Mouse (Mus musculus) gastrocnemius, postnatal 14 days (tissue): ENCODE measurements at regions not wholly inside any gene's neighbourhood (a gene's known extent, or its start where the extent isn't known, plus 50 kb on each side); places are given as distances from the start of the nearest gene placed in this dataset.
A peak's percentile ranks its signal among the peaks of the same experiment; 100 is the strongest.

Experiments used
- DNase-seq: peaks from one replicate; pipeline ENCODE4 v3.0.0; 2021; ENCODE audit warnings: mixed read lengths
- intact Hi-C: fragments of 180-260 bp; cut with DNase I; formaldehyde crosslinking; loops from one replicate; pipeline ENCODE4 v1.15.1; 2025; ENCODE audit warnings: low total_unique reads

DNA sequence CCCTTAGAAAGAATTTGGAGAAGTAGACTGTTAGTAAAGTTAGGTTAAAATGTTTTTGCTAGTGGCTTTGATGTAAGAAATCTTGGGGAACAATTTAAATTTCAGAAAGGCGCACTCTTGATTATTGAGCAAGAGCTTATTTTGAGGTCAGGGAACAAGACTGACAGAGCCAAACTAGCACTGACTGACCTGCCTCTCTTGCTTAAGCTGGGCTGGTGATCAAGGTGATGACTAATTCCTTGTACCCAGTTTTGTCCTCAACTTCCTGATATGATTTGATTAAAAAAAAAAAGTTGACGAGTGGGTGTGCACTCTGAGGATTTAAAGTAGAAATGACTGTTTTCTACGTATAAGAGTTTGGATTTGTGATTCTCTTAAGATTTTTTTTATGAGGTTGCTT is 124.2 kb upstream of the Usp24 start:
- DNase-seq: no peak
- intact Hi-C loops: no loop called here

DNA sequence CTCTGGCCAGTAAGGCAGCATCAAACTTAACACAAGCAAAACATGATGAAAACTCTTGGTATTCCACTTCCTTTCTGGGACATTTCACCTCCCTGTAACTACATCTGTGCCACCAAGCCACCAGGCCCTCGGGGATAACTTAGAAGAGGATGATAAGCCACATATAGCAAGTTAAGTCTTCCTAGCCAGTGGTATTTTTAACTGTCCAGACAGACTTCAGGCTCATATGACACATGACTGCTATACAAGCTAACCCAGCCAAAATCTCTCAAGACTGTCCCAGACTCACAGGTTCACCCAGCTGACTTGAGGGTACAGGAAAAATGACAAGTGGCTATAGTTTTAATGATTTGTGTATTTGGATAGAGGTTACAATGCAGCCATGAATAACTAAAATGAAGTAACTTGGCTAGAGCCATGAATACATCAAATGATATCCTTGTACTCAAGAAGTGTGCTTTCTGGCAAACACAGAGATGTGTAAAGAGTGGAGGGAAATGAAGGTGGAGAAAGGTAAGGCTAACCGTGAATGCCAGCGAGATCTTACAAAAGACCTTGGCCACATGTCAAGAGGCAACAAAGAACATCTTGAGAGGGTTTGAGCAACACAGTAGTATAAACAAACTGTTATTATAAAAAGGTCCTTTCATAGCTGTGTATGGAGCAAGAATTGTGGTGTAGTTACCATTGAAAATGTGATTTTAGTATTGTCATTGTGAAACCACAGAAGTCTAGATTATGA is 122.6 kb upstream of the Usp24 start:
- intact Hi-C loops: no loop called here
- DNase-seq: no peak

DNA sequence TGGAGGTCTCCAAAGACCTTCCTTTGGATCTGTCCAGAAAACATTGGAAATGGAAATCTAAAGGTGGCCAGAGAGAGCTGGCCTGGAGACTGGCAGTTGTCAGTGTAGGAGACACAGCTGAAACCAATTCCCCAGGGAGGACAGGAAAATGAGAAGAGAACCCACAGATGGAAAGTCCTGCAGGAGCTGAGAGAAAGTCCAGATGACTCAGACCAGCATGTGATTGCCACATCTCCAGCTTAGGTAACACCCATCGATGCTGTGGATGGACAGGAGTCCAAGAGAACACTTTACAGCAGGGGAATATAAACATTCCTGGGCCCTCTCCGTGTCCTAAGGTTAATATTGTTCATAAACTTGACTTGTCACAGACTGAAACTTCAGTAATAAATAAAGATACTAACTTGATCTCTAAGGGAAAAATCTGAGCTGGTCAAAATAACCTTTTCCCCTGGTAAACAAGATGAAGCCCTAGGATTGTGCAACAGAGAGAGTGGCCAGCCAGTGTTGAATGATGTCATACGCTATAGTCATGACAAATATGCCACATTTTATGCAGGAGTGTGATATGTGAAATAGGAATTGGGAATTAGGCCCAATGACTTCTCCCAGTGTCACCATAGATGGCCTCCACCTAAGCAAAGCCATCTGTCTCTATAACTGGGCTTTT is 120.4 kb upstream of the Usp24 start:
- intact Hi-C loops: no loop called here
- DNase-seq: no peak

DNA sequence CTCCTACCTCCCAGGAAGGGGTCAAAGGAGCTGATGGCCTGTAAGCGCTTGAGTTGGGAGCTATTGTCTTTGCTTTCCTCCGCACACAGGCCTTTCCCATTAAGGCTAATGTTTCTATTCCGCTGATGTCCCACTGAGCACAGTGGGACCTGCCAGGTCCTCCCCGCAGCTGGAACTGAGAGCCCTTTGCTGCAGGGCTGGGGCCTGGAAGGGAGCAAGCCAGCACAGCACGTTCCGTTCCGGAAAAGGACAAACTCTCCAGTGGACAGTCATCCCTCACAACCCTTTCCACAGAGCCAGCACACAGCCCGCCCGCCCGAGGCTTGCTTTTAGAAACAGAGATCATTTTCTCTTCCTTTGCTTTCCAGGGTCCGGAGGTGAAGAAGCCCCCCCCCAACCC is 116.2 kb upstream of the Usp24 start:
- intact Hi-C loops: no loop called here
- peak; percentile 82 for DNase-seq

DNA sequence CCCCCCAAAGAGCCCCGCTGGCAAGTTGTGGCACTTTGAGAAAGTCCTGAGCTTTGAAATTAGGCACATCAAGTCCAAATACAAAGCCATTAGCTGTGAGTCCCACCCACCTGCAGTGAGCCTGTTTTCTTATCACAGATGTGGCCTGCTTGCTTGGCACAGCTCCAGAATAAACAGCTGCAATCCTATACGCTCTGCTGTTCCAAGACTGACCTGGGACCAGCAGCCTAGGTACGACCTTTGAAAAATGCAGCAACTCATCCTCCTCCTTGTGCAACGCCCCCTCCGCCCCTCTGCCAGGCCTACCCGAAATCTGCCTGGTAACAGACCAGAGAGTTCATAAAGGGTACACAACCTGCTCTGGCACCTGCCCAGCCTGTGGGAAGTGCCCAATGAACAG is 115.8 kb upstream of the Usp24 start:
- peak; percentile 23 for DNase-seq
- intact Hi-C loops: no loop called here

DNA sequence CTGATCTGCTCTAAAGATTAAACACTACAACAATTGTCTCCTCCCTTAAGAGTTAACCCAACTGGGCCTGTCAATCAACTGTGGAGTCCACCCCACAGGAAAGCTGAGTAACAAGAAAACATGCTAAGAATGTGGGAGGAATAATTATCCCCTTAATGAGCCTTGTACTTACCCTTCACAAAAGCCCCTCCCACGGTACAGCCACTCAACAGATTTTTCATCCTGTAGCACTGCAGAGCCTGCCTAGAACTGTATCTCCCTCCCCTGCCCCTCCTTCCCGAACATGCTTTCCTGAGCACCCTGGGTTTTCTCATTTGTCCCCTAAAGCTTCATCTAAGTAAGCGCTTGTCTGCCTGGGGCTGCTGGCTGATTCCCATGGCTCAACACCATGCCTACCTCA is 113.5 kb upstream of the Usp24 start:
- no peak for DNase-seq
- intact Hi-C loops: no loop called here

DNA sequence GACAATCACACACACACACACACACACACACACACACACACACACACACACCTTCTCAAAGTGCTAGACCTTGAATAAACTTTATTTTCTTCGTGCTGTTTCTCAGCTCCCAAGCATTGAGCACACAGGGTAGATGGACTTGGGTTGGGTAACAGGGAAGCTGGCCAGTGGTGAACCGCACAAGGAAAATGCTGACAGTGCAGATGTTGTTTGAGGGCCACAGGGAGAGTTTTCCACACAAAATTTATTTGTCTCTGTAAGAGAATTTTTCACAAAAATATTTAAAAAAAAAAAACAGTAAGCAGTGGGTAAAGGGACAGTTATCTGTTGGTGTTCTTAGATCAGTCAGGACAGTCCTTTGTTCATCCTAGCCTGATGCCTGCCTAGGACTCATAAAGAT is 110.8 kb upstream of the Usp24 start:
- intact Hi-C loops: no loop called here

DNA sequence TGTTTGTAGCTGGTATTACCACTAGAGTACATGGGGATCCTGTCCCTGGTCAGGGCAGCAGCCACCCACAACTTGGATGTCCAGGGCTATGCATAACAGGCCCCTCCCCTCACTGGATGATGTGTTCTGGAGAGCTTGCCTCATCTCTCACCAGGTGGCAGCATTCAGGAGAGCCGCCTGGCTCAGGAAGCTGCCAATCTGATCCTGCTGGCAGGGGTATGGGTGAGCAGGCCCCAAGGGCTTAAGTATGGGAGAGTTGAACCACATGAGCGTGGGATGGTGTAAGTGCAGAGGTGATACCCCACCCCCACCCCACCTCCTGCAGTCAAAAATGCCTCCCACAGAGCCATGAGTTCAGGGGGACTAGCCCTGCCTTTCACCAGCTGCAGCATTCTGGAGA is 110.0 kb upstream of the Usp24 start:
- DNase-seq: no peak
- intact Hi-C loops: no loop called here

More for the DNA sequence above, 110.8 kb upstream of the Usp24 start:
- DNase-seq: no peak

DNA sequence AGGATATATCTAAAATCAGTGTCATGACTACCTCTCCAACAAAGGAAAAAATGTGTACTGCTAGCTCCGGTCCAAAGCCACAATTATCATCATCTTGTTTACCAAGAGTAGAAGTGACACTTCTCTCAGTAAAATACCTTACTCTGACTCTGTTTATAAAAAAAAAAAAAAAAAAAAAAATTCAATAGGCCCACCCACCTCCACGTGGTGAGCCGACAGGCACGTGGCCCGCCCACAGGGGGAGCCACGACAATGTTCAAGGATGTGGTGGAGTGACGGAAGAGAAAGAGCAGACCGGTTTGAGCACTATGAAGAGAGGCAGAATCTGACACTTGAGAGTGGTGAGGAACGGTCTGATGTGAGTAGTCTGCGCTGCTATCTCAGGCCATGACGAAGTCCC is 106.5 kb upstream of the Usp24 start:
- no peak for DNase-seq
- intact Hi-C loops: no loop called here

DNA sequence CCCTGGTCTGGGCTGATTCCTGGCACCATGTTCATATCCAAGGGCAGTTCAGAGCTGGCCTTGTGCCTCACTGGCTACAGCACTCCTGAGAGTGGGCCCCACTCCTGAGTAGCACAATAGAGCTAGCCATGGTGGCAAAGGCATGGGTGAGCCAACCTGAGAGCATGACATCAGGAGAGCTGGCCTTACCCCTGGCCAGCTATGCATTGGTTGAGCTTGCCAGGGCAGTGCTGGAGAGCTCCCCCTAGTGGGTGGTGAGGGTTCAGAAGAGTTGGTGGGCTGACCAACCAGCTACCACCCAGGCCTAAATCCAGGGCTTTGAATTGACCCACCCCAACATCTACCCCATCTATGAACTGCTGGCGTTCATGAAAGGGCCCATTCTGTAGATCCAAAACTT is 106.0 kb upstream of the Usp24 start:
- no peak for DNase-seq
- intact Hi-C loops: loop anchor here (10.0 kb wide), 2 partner anchors 45 to 85 kb away; no protein-coding TSS in a partner anchor

DNA sequence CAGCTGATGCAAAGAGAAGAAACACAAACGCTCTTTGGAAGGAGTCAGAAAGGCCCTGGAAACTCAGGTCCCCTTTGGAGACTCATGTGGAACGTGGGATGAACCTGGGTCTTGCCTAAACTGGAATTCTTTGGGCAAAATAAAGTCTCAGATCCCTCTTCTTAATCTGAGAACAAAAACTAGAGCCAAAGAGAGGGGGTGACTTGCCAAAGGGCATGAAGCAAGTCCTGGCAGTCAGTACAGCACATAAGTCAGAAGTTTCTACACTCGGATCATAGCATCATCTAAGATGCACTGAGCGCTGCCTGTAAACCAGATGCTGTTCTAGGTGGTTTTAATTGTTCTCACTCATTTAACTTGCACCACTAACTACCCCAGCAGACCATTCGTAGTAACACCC is 101.8 kb upstream of the Usp24 start:
- no peak for DNase-seq
- intact Hi-C loops: loop anchor here (10.0 kb wide), 2 partner anchors 49 to 89 kb away; no protein-coding TSS in a partner anchor

DNA sequence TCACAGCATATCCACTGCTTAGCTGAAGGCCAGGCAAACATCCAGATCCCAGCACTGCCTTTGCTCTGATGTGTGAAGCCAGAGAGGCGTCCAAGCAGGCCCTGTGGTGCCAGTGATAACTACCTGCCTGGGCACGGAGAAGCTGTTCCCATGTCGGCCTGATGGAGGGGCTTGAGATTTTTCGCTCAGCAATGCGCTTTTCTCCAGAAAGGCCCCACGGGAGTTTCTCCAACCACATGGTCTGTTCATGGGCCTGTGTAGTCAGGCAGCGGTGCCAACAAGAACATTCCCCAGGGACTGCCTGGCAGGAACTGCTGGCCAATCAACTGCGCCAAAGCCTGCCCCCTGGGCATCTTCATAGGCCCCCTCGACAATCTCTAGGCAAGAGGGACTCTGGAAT is 95.4 kb upstream of the Usp24 start:
- no peak for DNase-seq
- intact Hi-C loops: loop anchor here (10.0 kb wide), 1 partner anchor 1076 kb away; no protein-coding TSS in a partner anchor

DNA sequence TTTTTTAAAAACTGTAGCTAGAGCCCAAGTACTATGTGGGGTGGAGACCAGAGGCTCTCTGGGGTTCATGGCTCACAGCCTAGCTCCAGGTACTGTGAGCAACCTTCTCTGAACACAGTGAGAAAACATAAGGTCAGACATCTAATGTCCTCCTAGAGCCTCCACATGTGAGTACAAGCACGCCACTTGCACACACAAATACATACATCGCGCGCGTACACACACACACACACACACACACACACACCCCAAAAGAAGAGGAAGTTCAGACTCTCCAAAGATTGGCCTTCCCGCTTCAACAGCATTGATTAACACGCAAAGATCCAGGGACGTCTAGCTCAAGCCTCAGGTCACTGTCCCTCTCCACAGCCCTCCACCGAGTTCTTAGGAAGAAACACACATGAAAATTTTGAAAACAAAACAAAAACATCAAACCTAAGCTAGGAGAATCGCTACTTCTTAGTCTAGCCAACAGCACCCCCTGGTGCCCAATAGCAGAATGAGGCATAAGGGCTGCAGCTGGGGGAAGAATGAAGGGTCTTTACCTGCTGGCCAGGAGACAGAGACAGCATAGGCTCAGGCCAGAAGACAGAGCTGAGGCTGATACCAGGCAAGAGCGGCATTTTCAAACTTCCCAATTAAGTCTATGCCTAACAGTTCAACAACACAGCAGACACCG is 90.7 kb upstream of the Usp24 start:
- peak; percentile 51 for DNase-seq

DNA sequence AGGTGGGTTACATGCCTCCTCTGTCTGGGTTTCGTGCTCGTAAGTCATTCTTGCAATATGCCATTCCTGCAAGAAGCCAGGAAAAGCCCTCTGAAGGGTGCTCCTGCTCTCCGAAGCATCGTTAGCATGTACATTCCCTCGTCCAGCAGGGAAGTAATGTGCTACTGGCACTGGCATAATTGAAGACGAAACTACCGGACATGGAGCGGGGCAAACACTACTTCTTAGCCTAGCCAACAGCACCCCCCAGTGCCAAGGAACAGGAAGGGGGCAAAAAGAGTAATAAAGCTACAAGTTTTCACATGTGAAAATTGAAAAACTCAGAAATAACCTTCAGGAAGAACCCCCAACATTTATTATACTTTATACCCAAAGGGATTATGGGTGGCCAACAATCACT is 88.6 kb upstream of the Usp24 start:
- no peak for DNase-seq
- intact Hi-C loops: loop anchor here (10.0 kb wide), 1 partner anchor 1083 kb away; no protein-coding TSS in a partner anchor

More for the DNA sequence above, 90.7 kb upstream of the Usp24 start:
- intact Hi-C loops: loop anchor here (10.0 kb wide), 1 partner anchor 1081 kb away; no protein-coding TSS in a partner anchor

DNA sequence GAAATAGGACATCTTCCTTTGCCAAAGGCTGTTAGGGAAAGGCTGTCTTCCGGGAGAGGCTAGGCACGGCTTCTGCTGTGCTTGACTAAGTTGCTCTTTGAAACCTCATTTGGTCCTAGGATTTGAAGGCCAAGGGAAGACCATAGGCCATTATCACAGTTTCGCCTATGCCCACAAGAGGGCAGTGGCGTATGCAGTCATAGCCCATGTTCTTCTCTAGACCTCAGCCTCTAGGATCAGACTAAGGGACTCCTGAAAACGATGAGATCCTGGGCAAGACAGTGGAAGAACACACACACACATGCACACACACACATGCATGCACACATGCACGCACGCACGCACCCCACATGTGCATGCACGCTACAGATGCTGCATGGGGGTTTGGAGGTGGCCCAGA is 87.5 kb upstream of the Usp24 start:
- intact Hi-C loops: loop anchor here (2.0 to 10.0 kb wide), 2 partner anchors 146 to 1084 kb away; no protein-coding TSS in a partner anchor
- DNase-seq: peak; percentile 64

DNA sequence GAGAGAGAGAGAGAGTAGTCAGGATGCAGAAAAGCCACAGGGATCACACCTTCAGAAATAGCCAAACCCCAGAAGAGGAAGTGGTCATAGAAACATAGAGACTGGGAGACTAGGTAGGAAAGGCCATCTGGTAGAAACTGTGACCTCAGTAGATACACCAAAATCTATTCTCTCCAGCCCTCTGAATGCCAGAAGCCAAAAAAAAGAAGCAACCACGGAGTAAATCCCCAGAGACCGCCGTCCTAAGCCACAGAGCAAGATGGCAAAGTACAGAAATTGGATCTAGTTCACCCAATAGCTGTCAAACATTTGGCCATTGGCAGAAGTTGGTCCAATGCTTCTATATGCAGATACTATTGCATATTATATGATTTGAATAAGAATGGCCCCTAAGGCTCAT is 86.5 kb upstream of the Usp24 start:
- intact Hi-C loops: loop anchor here (2.0 to 10.0 kb wide), 2 partner anchors 145 to 1085 kb away; no protein-coding TSS in a partner anchor

DNA sequence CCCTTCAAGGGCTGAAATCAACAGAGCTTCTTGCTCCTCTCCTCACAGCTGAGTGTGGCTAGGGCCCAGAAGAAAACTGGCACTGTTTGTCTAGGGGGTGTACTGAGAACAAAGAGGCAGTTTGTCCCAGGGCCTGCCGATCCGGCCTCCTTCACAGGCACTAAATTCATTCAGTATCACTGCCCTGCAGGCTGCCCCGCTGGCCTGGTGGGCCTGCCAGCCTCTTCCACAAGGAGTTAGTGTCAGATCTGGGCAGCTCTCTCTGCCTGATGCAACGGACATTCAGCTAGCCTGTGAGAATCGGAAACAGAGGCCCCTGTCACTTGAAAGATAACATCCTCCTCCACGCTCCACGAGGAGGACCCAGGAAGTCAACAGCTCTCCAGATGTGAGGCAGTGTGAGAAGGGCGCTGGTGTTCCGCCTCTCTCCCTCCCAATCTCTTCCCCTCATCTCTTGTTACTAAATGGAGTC is 83.5 kb upstream of the Usp24 start:
- peak; percentile 33 for DNase-seq
- intact Hi-C loops: no loop called here

More for the DNA sequence above, 86.5 kb upstream of the Usp24 start:
- DNase-seq: no peak

DNA sequence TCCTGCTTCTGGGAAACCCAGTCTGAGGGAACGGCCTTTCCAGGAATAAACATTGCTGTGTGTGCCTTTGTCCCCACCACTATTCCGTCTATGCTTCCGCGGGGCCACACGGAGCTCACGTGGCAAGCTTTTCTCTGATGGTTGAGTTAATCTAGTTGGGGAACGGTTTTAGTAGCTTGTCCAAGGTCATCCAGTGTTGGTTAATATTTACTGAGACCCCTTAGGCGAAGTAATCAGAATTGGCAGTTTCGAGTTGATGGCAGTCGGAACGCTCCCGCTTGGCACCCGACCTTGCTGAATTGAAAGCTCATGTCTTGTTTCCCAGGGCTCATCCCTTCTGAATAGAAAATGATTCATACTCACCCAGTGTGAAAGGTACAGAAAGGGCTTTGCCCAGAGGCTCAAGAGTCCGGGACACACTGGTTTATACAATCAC is 71.6 kb upstream of the Usp24 start:
- DNase-seq: no peak

DNA sequence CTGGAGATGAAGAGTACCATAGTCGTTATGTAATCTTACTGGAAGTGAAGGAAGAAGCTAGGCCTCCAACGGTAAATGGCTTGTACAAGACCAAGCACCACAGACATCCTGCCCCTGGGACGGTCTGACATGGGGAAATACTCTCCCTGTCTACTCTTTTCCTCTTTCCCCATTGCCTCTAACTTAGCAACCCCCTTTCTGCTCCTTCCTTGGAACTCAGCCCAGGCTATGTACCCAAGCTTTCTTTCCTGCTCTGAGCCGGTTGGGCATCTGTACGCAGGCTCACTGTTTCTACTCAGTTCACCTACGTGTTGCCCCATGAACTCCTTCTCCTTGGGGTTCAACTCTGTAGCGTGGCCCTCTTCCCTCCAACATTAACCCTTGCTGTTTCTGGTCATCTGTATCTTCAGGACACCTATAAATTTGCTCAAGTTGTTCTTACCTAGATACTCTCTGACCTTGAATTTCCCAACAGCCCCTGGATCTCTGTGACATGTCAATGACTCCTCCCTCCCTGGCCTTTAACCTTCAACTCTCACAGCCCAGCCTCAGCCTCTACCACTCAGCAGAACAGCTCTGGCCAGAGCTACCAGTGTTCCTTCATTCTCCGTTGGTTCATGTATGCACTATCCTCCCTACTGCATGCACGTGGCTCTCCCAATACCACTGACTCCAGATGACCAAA is 71.0 kb upstream of the Usp24 start:
- no peak for DNase-seq
- intact Hi-C loops: no loop called here

More for the DNA sequence above, 71.6 kb upstream of the Usp24 start:
- intact Hi-C loops: no loop called here
